Mouse (Mus musculus) liver, adult (tissue): Measurements from ENCODE around the gene Phc2.

ENCODE experiments used
- GATA4 ChIP-seq: IDR thresholded peaks from 2 replicates; pipeline ENCODE4 v1.6.1; 2014; ENCODE audit warnings: mild to moderate bottlenecking, low read length; ENCODE audit not compliant: insufficient replicate concordance

Gene Phc2

DNA sequence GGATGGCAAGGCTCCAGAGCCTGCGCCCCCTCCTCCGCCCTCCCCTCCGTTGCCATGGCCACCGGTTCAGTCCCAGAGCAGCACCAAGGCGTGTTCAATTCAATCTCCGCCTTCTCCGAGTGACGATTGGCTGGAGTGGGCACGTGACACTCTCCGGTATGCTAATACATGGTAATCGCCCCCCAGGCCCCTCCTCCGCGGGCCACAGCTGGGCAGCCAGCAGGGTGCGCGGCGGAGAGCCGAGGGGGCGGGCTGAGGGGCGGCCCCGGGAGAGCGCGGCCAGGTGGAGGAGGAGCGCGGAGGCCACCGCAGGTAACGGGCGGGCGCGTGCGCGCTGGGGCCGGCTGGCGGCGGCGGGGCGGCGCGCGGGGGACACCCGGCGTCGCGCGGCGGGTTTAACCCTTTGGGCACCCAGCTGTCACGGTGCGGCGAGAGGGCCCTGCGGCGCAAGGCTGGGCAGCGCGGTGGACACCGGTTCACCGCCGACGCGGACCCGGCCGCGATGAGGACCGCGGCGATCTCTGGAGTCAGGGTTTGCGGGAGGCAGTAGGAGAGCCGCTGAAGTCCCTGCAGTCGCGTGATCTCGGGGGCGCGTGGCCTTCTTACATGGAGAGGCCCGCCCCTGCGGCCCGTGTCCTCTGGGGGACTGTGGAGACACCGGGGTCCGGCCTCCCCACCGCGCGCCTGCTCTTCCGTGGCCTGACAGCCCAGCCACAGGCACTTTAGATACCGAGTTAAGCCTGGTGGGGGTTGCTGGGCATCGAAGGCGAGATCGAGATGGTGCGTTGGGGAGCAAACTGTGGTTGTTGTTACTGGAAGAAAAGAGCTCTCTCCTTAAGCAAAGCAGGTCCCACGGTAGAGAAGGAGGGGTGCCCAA lies at the start of gene Phc2:
Gene Phc2 (plus strand): TSS at position 198 of the 877 bp plus-strand sequence.
- TF ChIP-seq GATA4, result no peak

GRCm38 (mm10) chr4:128606586-128606985 lies 47.9 kb upstream of the Phc2 start:
- no peak for TF ChIP-seq GATA4

- no peak for TF ChIP-seq GATA4
Measured at GRCm38 (mm10) chr4:128607661-128608060, 46.8 kb upstream of the Phc2 start.

GRCm38 (mm10) chr4:128609276-128609924 lies 45.1 kb upstream of the Phc2 start:
- TF ChIP-seq GATA4, result no peak

DNA sequence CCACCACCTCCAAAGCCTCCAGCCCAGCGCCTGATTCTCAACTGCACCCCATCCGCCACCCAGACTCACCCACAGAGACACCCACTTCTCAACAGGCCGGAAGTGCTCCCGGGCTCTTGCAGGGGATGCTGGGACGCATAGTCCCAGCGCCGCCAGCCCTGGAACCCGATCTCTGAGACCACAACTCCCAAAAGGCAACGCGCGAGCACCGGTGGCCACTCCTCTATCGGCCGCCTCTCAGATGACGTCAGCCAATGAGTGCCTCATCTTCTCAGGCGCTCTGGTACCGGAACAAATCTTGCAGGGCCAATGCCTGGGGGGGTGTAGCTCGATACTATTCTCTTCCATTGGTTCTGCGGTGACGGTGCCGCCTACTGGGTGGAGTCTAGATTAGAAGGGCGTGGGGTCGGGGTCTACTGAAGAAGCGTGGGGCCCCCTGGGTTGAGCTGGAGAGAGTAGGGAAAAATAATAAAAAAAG lies 44.5 kb upstream of the Phc2 start, which contains the start of gene Zscan20:
Gene Zscan20 (minus strand): TSS at position 174 of the 478 bp plus-strand sequence.
- peak; percentile 75; the same call in 1 of the 2 replicates for TF ChIP-seq GATA4

DNA sequence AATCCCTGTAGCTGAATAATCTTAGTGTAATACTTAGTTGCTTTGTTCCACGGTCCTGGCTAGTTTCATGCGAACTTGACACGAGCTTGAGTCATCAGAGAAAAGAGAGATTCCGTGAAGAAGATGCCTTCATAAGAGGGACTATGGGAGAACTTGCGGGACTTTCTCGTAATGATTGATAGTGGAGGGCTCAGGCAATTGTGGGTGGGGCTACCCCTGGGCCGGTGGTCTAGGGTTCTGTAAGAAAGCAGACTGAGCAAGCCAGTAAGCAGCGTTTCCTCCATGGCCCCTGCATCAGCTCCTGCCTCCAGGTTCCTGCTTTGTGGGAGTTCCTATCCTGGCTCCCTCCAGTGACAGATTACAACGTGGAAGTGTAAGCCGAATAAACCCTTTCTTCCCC lies 43.8 kb upstream of the Phc2 start:
- TF ChIP-seq GATA4, result no peak

GRCm38 (mm10) chr4:128613326-128613725 lies 41.2 kb upstream of the Phc2 start:
- TF ChIP-seq GATA4, result no peak

- no peak for TF ChIP-seq GATA4
Measured at GRCm38 (mm10) chr4:128615761-128616160, 38.7 kb upstream of the Phc2 start.

GRCm38 (mm10) chr4:128617363-128618120 lies 37.0 kb upstream of the Phc2 start:
- TF ChIP-seq GATA4, result no peak

DNA sequence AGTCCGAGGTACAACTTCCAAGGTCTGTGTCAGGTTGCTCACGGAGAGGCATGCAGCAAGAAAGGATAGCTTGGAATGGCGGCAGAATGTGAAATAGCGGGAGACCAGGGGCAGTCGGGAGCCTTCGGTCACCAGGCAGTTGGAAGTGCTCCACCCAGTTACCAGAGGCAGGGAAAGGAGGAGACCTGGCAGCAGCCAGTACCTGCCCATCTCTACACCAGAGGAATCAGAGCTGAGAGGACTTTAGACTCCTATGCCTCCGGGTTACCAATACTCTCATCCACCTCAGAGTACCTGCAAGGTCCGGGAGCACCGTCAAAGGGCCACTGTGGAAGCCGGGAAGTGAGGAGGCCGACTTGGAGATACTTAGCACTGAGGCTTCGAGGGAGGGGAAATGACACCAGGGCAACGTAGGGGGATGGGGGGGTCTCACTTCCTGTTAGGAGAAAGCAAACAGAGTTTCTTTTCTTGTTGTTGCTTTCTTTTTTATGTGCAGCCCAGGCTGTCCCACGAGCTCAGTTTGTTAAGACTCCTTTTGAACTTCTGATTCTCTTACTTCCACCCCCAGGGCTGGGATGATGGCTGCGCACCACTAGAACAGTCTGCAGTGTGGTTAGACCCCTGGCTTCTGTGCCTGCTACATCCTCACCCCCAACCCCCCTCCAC lies 36.1 kb upstream of the Phc2 start, which contains the start of gene Tlr12:
Gene Tlr12 (minus strand): TSS at position 374 of the 666 bp plus-strand sequence.
- TF ChIP-seq GATA4, result no peak

- TF ChIP-seq GATA4, result no peak
Measured at GRCm38 (mm10) chr4:128618963-128619362, 35.5 kb upstream of the Phc2 start.

DNA sequence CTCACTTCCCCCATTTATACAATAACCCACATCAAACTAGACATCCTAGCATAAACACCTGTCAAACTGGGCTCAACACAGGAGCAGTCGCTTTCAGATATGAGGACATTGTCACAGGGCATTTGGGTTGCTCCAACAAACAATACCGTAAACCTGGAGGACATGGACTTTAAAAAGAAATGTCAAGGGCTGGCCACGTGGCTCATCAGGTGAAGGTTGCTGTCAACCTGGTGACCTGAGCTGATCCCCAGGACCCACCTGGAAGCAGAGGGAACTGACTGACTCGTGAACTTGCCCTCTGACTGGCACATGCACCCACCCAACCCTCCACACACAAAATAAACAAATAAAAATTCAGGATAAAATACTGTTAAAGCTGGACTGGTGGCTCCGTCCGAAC lies 33.9 kb upstream of the Phc2 start:
- no peak for TF ChIP-seq GATA4

GRCm38 (mm10) chr4:128621109-128621508 lies 33.4 kb upstream of the Phc2 start:
- TF ChIP-seq GATA4, result no peak

DNA sequence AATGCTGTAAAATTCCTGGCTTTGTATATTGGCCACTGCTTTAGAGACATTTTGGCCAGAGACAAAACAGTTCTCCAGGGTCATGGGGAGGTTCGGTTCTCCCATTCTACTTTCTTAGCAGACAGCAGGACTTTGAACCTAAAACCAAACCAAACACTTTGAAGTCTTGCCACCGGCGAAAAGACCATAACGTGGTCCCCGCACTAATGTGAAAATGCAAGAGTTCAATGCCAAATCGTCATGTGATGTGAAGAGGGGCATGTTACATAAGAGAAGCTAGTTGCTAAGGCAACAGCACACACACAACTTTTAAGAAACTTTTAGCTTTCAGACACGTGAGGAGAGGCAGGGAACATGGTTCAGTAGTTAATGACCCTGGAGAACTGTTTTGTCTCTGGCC lies 19.1 kb upstream of the Phc2 start:
- TF ChIP-seq GATA4, result no peak
